In the genomic region with DNA sequence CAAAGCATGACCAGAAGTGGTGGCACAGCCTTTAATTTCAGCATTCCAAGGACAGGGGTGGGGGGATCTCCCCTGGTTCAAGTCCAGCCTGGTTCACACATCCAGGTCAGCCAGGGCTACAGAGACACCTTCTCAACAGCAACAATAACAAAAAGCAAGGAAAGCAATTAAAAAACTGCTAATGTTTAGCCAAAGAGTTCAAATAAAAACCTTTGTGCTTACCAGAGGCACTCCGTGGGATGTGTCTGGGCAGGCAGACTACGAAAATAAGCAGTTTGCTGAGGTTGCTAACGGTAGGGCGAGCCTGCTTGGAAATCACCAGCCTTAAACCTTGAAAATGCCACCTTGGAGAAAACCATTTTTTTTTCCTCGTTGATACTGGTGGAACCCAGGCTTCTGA, we compare ENCODE assay signal across 8 mouse cellular contexts. TPM values are rescaled to one million over a fixed set of nuclear protein-coding genes. Genes with fewer than 3 reads are reported as not detected.
DNase-seq lines count a peak whose midpoint lies in the region; ATAC-seq lines count a peak whose summit lies in the region.

A gene (plus strand): TSS at position 221 of the 400 bp plus-strand sequence.

- H3K36me3 ChIP-seq in liver, embryonic 11.5 days (ENCODE audit: control insufficient read depth, insufficient read depth, low read length) = no peaks in the 10 kb centered on the region
- H3K36me3 ChIP-seq in stomach, embryonic 16.5 days (ENCODE audit: control insufficient read depth, insufficient read depth, low read length) = no peaks in the 10 kb centered on the region

- no peak for DNase-seq in layer of hippocampus, adult 18-20 months (ENCODE audit: low spot score in 2 of 2)
- DNase-seq in layer of hippocampus, adult 11-12 months (ENCODE audit: low spot score) = no peak
- DNase-seq in kidney, adult 18-20 months = peak; percentile 35
- no peak for DNase-seq in liver, embryonic 11.5 days (ENCODE audit: low spot score)
- DNase-seq in frontal cortex, postnatal 25 days (ENCODE audit: low spot score in 2 of 2) = no peak

- H3K4me1 ChIP-seq in brown adipose tissue, adult 24 weeks (ENCODE audit: control insufficient read depth, insufficient read depth, insufficient read length, low read length) = no peaks in the 10 kb centered on the region
- peaks cover 11% of the 10 kb centered on the region for H3K4me1 ChIP-seq in liver, embryonic 11.5 days (replicated peaks; ENCODE audit: control insufficient read depth, insufficient read depth, low read length)
- H3K4me1 ChIP-seq in stomach, embryonic 16.5 days (ENCODE audit: control insufficient read depth, insufficient read depth, low read length) = peaks cover 11% of the 10 kb centered on the region

- H3K9me3 ChIP-seq in liver, embryonic 11.5 days (ENCODE audit: control insufficient read depth, low read length) = no peaks in the 10 kb centered on the region
- no peaks in the 10 kb centered on the region for H3K9me3 ChIP-seq in stomach, embryonic 16.5 days (replicated peaks; ENCODE audit: control insufficient read depth, low read length)

- H3K27me3 ChIP-seq in liver, embryonic 11.5 days (replicated peaks; ENCODE audit: control insufficient read depth, insufficient read depth, low read length) = no peaks in the 10 kb centered on the region
- no peaks in the 10 kb centered on the region for H3K27me3 ChIP-seq in stomach, embryonic 16.5 days (ENCODE audit: control insufficient read depth, insufficient read depth, low read length)

- H3K4me3 ChIP-seq in brown adipose tissue, adult 24 weeks (ENCODE audit: insufficient read depth, low read depth, low read length) = no peak within 1 kb of the TSS
- no peak within 1 kb of the TSS for H3K4me3 ChIP-seq in liver, embryonic 11.5 days (ENCODE audit: low read depth, low read length)
- no peak within 1 kb of the TSS for H3K4me3 ChIP-seq in stomach, embryonic 16.5 days (replicated peaks; ENCODE audit: low read length)

- 88% methylated on average over 5 of the region's 5 CpGs for WGBS in liver, embryonic 11.5 days
- 79% methylated on average over 5 of the region's 5 CpGs for WGBS in stomach, embryonic 16.5 days

- no peak for ATAC-seq in granulocyte monocyte progenitor cell, adult 5-6 weeks (replicated peaks; ENCODE audit: poor library complexity, severe bottlenecking)
- no peak for ATAC-seq in liver, embryonic 11.5 days (replicated peaks; ENCODE audit: low FRiP score)
- ATAC-seq in stomach, embryonic 16.5 days (ENCODE audit: insufficient read depth, low FRiP score) = no peak

- H3K4me2 ChIP-seq in liver, embryonic 11.5 days = no peak within 1 kb of the TSS
- H3K4me2 ChIP-seq in stomach, embryonic 16.5 days (ENCODE audit: low read depth, low read length) = no peak within 1 kb of the TSS

- H3K9ac ChIP-seq in liver, embryonic 11.5 days (ENCODE audit: low read depth, low read length) = no peak within 1 kb of the TSS
- no peak within 1 kb of the TSS; the same call in 1 of the 2 replicates for H3K9ac ChIP-seq in stomach, embryonic 16.5 days (ENCODE audit: low read length)

- H3K27ac ChIP-seq in brown adipose tissue, adult 24 weeks (replicated peaks; ENCODE audit: low read depth, low read length) = no peak within 1 kb of the TSS
- H3K27ac ChIP-seq in liver, embryonic 11.5 days (ENCODE audit: low read depth, low read length) = no peak within 1 kb of the TSS
- H3K27ac ChIP-seq in stomach, embryonic 16.5 days (ENCODE audit: low read length) = peak within 1 kb of the TSS; percentile 55

RNA-seq across cellular contexts. Expression of the gene that starts here (rescaled TPM):
- total RNA-seq in layer of hippocampus, adult 18-20 months (2021) = 10 to 100 TPM; 49.3 to 57.6 TPM
- 29.7 and 32.3 TPM in 2 replicates for polyA plus RNA-seq in brown adipose tissue, adult 24 weeks (2012; ENCODE audit: insufficient read depth, insufficient read length, missing spikeins)
- total RNA-seq in granulocyte monocyte progenitor cell, adult 5-6 weeks (2014; fragmentation: Nextera tagmentation) = 284 and 297 TPM in 2 replicates
- total RNA-seq in granulocyte monocyte progenitor cell, adult 5-6 weeks (2017) = 146 and 201 TPM in 2 replicates
- 363 and 374 TPM in 2 replicates for polyA plus RNA-seq in liver, embryonic 11.5 days (2014; fragmentation: Nextera tagmentation; extraction: Ambion mirVana)
- polyA plus RNA-seq in stomach, embryonic 16.5 days (2015; fragmentation: Nextera tagmentation; extraction: Ambion mirVana) = 197 and 214 TPM in 2 replicates
